Mouse (Mus musculus): ENCODE results near the gene Ank2.
A peak's percentile ranks its signal among the peaks of the same experiment; 100 is the strongest.

Gene Ank2

GRCm38 (mm10) chr3:127498742-127499400 is at the start of gene Ank2:
Ank2 (minus strand) TSS chr3:127499350.
- DNase-seq = peak; percentile 56 to 69

GRCm38 (mm10) chr3:127547882-127548281 is 48.7 kb upstream of the Ank2 start:
- peak in 1 of 2 experiments; percentile 26 for DNase-seq

GRCm38 (mm10) chr3:127544610-127545121 is 45.5 kb upstream of the Ank2 start:
- DNase-seq = no peak

- DNase-seq = no peak
Measured at GRCm38 (mm10) chr3:127543976-127544375, 44.8 kb upstream of the Ank2 start.

- no peak for DNase-seq
Measured at GRCm38 (mm10) chr3:127539193-127539592, 40.0 kb upstream of the Ank2 start.

- no peak for DNase-seq
Measured at GRCm38 (mm10) chr3:127530293-127530692, 31.1 kb upstream of the Ank2 start.

- DNase-seq = no peak
Measured at GRCm38 (mm10) chr3:127529824-127530223, 30.7 kb upstream of the Ank2 start.

- DNase-seq = no peak
Measured at GRCm38 (mm10) chr3:127529210-127529609, 30.1 kb upstream of the Ank2 start.

- DNase-seq = no peak
Measured at GRCm38 (mm10) chr3:127527465-127528034, 28.4 kb upstream of the Ank2 start.

GRCm38 (mm10) chr3:127525188-127525819 is 26.2 kb upstream of the Ank2 start:
- DNase-seq = no peak

GRCm38 (mm10) chr3:127521156-127521555 is 22.0 kb upstream of the Ank2 start:
- DNase-seq = peak; percentile 7 to 43

- no peak for DNase-seq
Measured at GRCm38 (mm10) chr3:127520300-127520699, 21.1 kb upstream of the Ank2 start.

GRCm38 (mm10) chr3:127515251-127515650 is 16.1 kb upstream of the Ank2 start:
- DNase-seq = no peak

GRCm38 (mm10) chr3:127513699-127514098 is 14.5 kb upstream of the Ank2 start:
- no peak for DNase-seq

GRCm38 (mm10) chr3:127512794-127513335 is 13.7 kb upstream of the Ank2 start:
- no peak for DNase-seq

GRCm38 (mm10) chr3:127511786-127512746 is 12.9 kb upstream of the Ank2 start:
- no peak for DNase-seq

GRCm38 (mm10) chr3:127507878-127508783 is 9.0 kb upstream of the Ank2 start:
- DNase-seq = no peak

- DNase-seq = peak in 1 of 2 experiments; percentile 29
Measured at GRCm38 (mm10) chr3:127498197-127498741, 881 bp downstream of the Ank2 start.

- DNase-seq = no peak
Measured at GRCm38 (mm10) chr3:127492663-127493062, 6.5 kb downstream of the Ank2 start.

GRCm38 (mm10) chr3:127487302-127487701 is 11.8 kb downstream of the Ank2 start:
- DNase-seq = no peak

GRCm38 (mm10) chr3:127485174-127485573 is 14.0 kb downstream of the Ank2 start:
- no peak for DNase-seq
